Mouse (Mus musculus) left cerebral cortex, adult 18-20 months (tissue): ENCODE measurements around the gene Gm4922. TPM values are rescaled to one million over a fixed set of nuclear protein-coding genes. Genes with fewer than 3 reads are reported as not detected.

Source experiments
- total RNA-seq, 2 experiments: library from RNA; stranded (reverse); gene quantifications; 2 replicates each; pipeline ENCODE4 v1.2.3; 2021

Gm4922 gene
- total RNA-seq, 2 experiments from 2014 or later, result not detected

Other genes with a start within 250 kb of the Gm4922 start
- 1 to 10 TPM; 4.0 to 4.6 TPM for gene Hebp2, start 240.7 kb downstream of the Gm4922 start, total RNA-seq
- 10 to 100 TPM; 91.2 to 96.4 TPM for gene Arfgef3, start 42.8 kb downstream of the Gm4922 start, total RNA-seq
- gene Perp, start 58.2 kb upstream of the Gm4922 start, total RNA-seq, result 1 to 10 TPM; 3.5 to 4.2 TPM
- gene Tnfaip3, start 228.9 kb upstream of the Gm4922 start, total RNA-seq, result 1 to 10 TPM; 4.6 to 6.4 TPM